Mouse (Mus musculus) monocyte, adult 5-6 weeks (primary cell): ENCODE measurements around the gene Apc2. TPM values are rescaled to one million over a fixed set of nuclear protein-coding genes. Genes with fewer than 3 reads are reported as not detected.
"Not testable (repeated sequence)": the region's sequence is repeated elsewhere in the genome, so short reads cannot be mapped to it uniquely, and the experiment has no call there.

Experiments used
- ATAC-seq: fragments of 153-309, 156-312 bp; replicated peaks from 2 replicates; pipeline ENCODE4 v1.8.0; 2017; ENCODE audit warnings: mild to moderate bottlenecking; ENCODE audit not compliant: low TSS enrichment, insufficient number of reproducible peaks, severe bottlenecking, poor library complexity, low FRiP score
- total RNA-seq: library from RNA; stranded (forward); fragments of 200-1000, 200-491, 200-594 nt; gene quantifications from 3 replicates; pipeline ENCODE4 v1.2.3, GENCODE M21; 2017

Gene Apc2
- total RNA-seq, 1 experiment from 2014 or later = not detected

- ATAC-seq = no peak
These were observed 35.1 kb downstream of the Apc2 start for GRCm38 (mm10) chr10:80330888-80331287.

- no peak for ATAC-seq
These were observed 36.1 kb downstream of the Apc2 start for GRCm38 (mm10) chr10:80331636-80332524.

GRCm38 (mm10) chr10:80332525-80332989 lies 36.8 kb downstream of the Apc2 start:
- ATAC-seq = no peak

GRCm38 (mm10) chr10:80336263-80336662 lies 40.5 kb downstream of the Apc2 start:
- no peak for ATAC-seq

GRCm38 (mm10) chr10:80339941-80340750 lies 44.4 kb downstream of the Apc2 start:
- peak; percentile 57 for ATAC-seq

GRCm38 (mm10) chr10:80341026-80341425 lies 45.2 kb downstream of the Apc2 start:
- no peak for ATAC-seq

GRCm38 (mm10) chr10:80341491-80342304 lies 45.9 kb downstream of the Apc2 start:
- ATAC-seq = no peak

GRCm38 (mm10) chr10:80342305-80342748 lies 46.5 kb downstream of the Apc2 start:
- no peak for ATAC-seq

GRCm38 (mm10) chr10:80342749-80343424 lies 47.1 kb downstream of the Apc2 start:
- peak; percentile 47 for ATAC-seq

- no peak for ATAC-seq
These were observed 47.7 kb downstream of the Apc2 start for GRCm38 (mm10) chr10:80343425-80343895.

GRCm38 (mm10) chr10:80344131-80344661 lies 48.4 kb downstream of the Apc2 start:
- no peak for ATAC-seq

GRCm38 (mm10) chr10:80345122-80345521 lies 49.3 kb downstream of the Apc2 start:
- ATAC-seq = no peak

- ATAC-seq = not testable (repeated sequence)
These were observed 50.2 kb downstream of the Apc2 start for GRCm38 (mm10) chr10:80345929-80346328.

- no peak for ATAC-seq
These were observed 51.8 kb downstream of the Apc2 start for GRCm38 (mm10) chr10:80347514-80347967.

GRCm38 (mm10) chr10:80348244-80348781 lies 52.5 kb downstream of the Apc2 start, which contains the start of gene Adamtsl5:
TSS of gene Adamtsl5 (minus strand) at chr10:80348412.
- no peak for ATAC-seq

GRCm38 (mm10) chr10:80348981-80349380 lies 53.2 kb downstream of the Apc2 start:
- ATAC-seq = no peak

GRCm38 (mm10) chr10:80350292-80350691 lies 54.5 kb downstream of the Apc2 start:
- peak; percentile 88 for ATAC-seq
